Mouse (Mus musculus): Measurements from ENCODE around the gene Slc25a41.

The Slc25a41 gene

DNA sequence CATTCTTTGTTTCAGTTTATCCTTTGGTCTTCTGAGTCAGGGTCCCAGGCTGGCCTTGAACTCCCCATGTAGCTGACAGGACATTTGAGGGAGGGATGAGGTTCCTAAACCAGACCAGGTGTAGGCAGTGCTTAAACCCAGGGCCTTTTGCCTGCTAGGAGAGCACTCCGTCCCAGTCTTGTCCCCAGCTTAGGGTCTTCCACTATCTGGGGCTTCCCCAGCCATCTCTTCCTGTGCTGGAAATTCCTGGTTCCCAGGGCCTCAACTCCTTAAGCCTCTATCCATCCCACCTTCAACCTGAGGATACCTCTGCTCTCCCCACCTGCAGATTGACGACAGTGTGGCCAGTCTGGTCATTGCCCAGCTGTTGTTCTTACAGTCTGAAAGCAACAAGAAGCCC is 50.5 kb downstream of the Slc25a41 start:
- DNase-seq (ENCODE audit: low spot score), result no peak

DNA sequence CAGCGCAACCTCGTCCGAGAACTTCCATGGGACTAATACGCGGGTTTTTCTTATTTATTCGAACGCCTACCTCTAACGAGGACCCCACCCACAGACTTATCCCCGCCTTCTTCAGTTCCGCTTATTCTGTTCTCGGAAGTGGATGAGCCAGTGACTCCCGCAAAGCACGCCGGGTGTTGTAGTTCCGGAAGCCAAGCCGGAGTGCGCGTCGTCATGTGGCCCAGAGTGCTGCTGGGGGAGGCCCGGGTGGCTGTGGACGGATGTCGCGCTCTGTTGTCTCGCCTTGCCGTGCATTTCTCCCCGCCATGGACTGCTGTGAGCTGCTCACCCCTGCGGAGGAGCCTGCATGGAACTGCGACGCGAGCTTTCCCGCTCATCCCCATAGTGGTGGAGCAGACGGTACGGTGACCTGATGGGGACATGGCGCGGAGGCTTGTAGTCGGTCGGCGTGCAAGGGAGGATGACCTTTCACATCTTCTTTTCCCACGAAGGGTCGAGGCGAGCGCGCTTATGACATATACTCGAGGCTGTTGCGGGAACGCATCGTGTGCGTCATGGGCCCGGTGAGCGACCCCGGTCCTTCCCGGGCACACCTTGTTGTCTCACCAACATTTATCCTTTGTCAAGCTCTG is 51.2 kb downstream of the Slc25a41 start, which contains the start of gene Clpp:
Clpp (plus strand) TSS at position 191 of the 632 bp plus-strand sequence.
- peak; percentile 98 for DNase-seq (ENCODE audit: low spot score)

DNA sequence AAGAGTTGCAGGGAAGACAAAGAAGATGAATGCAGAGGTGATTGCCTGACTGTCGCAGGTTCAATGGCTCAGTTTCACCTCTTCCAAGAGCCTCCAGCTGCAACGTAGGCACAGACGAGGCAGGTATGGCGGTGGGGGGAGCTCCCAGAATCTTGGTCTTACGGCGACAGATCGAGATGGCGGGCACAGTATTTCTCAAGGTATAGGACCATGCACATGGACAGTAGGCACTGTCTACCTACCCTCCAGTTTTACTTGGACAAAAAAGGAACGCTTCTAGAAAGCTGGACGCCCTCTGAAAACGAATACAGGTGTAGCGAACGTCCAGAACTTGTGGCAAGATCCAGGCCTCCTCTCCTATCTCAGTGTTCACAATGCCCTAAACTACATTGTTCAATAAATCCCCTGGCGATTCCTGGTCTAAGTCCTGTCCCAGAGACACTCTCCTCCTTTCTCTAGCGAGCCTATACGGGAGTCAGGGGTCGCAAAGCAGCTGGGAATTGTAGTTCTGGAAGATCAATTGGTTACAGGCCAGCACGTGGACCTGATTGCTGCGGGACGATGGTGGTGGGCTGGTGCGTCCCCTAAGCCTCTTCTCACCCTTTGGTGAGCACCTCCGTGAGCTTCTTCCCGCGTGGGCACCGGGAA is 51.9 kb downstream of the Slc25a41 start:
- DNase-seq (ENCODE audit: low spot score), result peak; percentile 95

DNA sequence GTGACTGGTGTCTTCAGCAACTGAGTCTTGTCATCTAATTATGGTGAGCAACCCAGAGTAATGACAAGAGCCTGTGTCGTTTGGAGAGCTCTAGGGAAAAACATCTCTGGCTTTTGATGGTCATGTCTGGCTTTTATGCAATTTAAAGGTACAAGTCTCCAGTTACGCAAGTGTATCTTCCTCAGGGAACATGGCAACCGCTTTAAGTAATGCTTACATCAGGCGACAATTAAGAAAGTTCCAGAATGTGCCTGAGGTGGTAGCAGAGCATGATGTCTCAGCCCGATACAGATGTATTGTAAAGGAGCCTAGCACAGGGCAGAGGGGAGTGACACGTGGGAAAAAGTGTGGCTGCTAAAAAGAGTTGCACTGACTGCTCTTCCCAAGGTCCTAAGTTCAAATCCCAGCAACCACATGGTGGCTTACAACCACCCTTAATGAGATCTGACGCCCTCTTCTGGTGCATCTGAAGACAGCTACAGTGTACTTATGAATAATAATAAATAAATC is 52.5 kb downstream of the Slc25a41 start:
- DNase-seq (ENCODE audit: low spot score), result no peak

DNA sequence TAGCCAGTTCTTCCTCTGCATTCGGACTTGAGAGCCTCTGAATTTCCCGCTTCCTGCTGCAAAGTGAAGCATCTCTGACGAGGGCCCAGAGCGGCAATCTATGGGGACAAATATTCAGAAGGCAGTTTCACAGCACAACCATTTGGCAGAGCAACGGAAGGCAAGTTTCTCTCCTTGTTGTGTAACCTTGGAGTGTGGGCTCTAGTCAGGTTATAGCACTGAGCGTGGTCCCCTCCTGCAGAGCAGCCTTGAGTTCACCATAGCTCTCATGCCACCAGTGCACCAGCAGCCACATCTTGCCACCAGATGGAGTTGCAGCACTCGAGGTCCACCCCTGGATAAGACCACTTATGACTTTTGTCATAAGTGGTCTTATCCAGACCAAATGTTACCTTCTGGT is 53.0 kb downstream of the Slc25a41 start:
- no peak for DNase-seq (ENCODE audit: low spot score)

DNA sequence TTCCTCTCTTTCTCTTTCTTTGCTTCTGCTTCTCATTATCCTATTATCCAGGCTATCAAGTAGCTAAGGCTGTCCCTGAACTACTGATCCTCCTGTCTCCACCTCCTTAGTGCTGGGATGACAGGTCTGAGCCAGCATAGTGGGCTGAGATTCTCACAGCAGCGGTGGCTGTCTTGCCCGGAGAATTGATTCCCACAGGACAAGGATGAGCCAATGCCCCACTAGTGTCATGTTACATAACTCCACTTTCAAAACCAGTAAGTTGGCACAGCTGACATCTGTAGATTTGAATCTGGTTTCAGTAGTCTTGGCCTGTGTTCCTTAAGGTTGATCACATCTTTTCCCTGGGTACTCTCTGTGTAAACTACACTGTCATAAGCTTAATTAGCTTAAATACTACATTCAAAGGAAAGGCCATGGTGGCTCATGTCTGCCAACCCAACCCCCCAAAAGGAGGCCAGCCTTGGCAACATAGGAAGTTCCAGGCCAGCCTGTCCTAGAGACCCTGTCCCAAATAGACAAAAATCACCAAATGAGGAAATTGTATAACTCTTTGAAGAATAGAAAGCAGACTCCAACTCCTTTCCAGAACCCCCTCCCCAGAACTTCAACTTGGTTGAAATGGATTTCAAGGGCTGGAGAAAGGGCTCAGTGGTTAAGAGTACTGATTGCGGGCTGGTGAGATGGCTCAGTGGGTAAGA is 55.2 kb downstream of the Slc25a41 start:
- no peak for DNase-seq (ENCODE audit: low spot score)

DNA sequence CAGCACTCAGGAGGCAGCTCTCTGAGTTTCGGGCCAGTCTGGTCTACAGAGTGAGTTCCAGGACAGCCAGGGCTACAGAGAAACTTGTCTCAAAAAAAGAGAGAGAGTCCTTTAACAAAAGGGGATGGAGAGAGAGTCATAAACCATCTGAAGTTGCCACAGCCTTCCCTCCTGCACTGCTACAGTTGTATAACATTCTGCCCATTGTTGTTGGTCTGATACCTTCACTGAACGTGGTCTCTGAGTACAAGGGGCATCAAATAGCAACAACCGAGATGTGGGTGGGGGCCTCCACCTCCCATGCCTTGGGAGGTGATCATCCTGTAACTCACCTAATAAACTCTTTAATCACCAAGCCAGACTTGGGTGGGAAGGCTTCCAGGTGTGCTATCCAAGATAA is 55.8 kb downstream of the Slc25a41 start:
- no peak for DNase-seq (ENCODE audit: low spot score)

DNA sequence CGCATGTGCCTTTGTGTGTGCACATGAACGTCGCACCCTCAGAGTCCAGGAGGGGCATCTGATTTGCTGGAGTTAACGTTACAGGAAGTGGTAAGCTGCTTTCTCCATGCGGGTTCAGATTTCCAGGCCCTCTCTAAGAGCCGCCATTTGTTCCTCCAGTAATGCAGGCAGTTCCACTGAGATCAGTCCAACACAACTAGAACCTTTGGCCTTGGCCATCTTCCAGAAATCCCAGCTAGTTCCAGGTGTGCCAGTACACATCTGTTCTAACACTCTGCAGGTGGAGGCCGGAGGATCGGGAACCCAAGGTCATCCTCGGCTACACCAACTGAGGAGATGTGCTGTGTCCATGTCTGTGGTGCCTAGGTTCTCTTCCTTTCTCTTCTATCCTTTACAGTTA is 56.6 kb downstream of the Slc25a41 start:
- DNase-seq (ENCODE audit: low spot score), result no peak

Measured in yolk sac, embryonic 10.5 days (tissue).